Mouse (Mus musculus) hindbrain, embryonic 15.5 days (tissue): ENCODE measurements around the gene Tead1. TPM values are rescaled to one million over a fixed set of nuclear protein-coding genes. Genes with fewer than 3 reads are reported as not detected.

Experiments
- ATAC-seq: fragments of 200-750 bp; cut with Nextera tagmentation; 2 replicates; pipeline ENCODE4 v1.8.0; 2017; ENCODE audit warnings: low read depth, moderate number of reproducible peaks, moderate TSS enrichment; ENCODE audit not compliant: low FRiP score
- H3K27ac ChIP-seq: fragments of 300-500 bp; sonication (generic); replicated peaks from 2 replicates; pipeline ENCODE4 v1.5.1; 2015; ENCODE audit warnings: mild to moderate bottlenecking, inconsistent platforms
- H3K27me3 ChIP-seq: fragments of 300-500 bp; sonication (generic); 2 replicates; pipeline ENCODE4 v1.6.1; 2015; ENCODE audit warnings: control low read depth, inconsistent platforms
- H3K36me3 ChIP-seq: fragments of 300-500 bp; sonication (generic); 2 replicates; pipeline ENCODE4 v1.6.1; 2015; ENCODE audit warnings: control low read depth, inconsistent platforms
- H3K4me1 ChIP-seq: fragments of 300-500 bp; sonication (generic); replicated peaks from 2 replicates; pipeline ENCODE4 v1.6.1; 2015; ENCODE audit warnings: control low read depth, inconsistent platforms
- H3K4me2 ChIP-seq: fragments of 300-500 bp; sonication (generic); 2 replicates; pipeline ENCODE4 v1.6.1; 2015; ENCODE audit warnings: moderate library complexity, mild to moderate bottlenecking, inconsistent platforms
- H3K4me3 ChIP-seq: fragments of 300-500 bp; sonication (generic); 2 replicates; pipeline ENCODE4 v1.5.1; 2015; ENCODE audit warnings: mild to moderate bottlenecking, inconsistent platforms
- H3K9ac ChIP-seq: fragments of 300-500 bp; sonication (generic); 2 replicates; pipeline ENCODE4 v1.6.1; 2015; ENCODE audit warnings: inconsistent platforms
- H3K9me3 ChIP-seq: fragments of 300-500 bp; sonication (generic); 2 replicates; pipeline ENCODE4 v1.6.1; 2016; ENCODE audit warnings: control low read depth, inconsistent platforms
- WGBS: fragments of 180-500 bp; shearing (Covaris S2); methylation state at CpG from one replicate; pipeline ENCODE4 v1.1.7; 2015; 5-methylcytosine and 5-hydroxymethylcytosine counted together
- polyA plus RNA-seq: library from polyadenylated mRNA; unstranded; fragments of >200 nt; fragmentation: Nextera tagmentation; extraction: Ambion mirVana; gene quantifications from 2 replicates; pipeline ENCODE4 v1.2.1, GENCODE M21; 2015

The Tead1 gene
- polyA plus RNA-seq, 1 experiment from 2014 or later = 15.3 TPM

- Histone ChIP-seq H3K27me3 (no peaks in the 10 kb centered on the region), H3K27ac (no peak overlapping the region), H3K4me1 (peaks cover 43% of the 10 kb centered on the region), H3K9ac (no peak overlapping the region), H3K36me3 (no peaks in the 10 kb centered on the region), H3K9me3 (no peaks in the 10 kb centered on the region), H3K4me2 (no peak overlapping the region), H3K4me3 (no peak overlapping the region)
- WGBS = 70% methylated on average over 10 of the region's 10 CpGs
- ATAC-seq = no peak
Measured at GRCm38 (mm10) chr7:112693566-112693965, 14.4 kb downstream of the Tead1 start.

DNA sequence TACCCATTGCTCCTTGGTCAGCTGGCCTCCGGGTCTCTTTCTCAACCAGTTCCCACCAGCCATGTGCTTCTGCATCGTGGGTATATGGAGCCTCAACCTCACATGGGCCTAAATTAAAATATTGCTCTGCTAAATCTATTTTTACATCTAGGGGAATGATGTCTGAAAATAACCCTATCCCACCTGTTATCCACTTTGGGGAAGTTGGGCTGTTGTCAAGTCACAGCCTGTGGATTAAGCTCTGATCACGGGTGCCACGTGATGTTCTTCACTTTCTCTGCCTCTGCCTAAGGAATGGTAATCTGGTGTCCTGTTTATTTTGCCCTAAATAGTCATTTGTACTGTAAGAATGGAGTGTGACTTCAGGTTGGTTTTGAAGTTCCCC, 17.7 kb downstream of the Tead1 start:
- 49% methylated on average over 4 of the region's 4 CpGs for WGBS

DNA sequence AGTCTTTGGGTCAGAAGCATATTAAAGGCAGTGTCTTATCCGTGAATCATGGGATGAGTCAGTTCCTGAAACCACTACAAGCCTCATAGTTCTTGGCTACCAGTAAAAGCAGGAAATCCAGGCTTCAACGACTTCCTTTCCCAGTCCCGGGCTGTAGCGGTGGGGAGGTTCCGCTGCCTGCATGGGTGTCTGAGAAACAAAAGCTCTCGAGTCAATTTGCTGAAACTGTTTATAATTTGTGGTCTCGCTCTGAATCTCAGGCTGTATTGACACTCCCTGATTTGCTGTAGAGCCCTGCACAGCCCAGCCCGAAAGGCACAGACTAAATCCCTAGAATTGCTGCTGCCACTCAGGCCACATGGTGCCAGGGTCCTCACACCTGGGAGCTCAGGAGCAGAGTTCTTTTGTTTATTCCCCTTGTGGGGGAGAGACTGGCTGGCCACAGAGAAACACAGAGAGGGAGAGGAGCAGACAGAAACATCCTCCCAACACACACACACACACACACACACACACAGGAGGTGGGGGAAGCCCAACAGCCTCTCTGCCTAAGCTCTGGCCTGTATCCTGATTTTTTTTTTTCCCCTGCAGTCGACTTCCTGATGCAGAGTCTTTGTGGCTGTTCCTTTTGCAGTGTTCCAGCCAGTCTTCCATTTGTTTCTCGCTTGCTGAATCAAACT, 18.2 kb downstream of the Tead1 start:
- peak; percentile 78 for ATAC-seq
- H3K4me3 ChIP-seq = no peak overlapping the region
- H3K27me3 ChIP-seq = no peaks in the 10 kb centered on the region
- H3K4me2 ChIP-seq = peak overlapping the region; percentile 26; the same call in 1 of the 2 replicates
- no peak overlapping the region for H3K9ac ChIP-seq
- no peaks in the 10 kb centered on the region for H3K9me3 ChIP-seq
- H3K4me1 ChIP-seq = peaks cover 48% of the 10 kb centered on the region
- H3K36me3 ChIP-seq = no peaks in the 10 kb centered on the region
- H3K27ac ChIP-seq = peak overlapping the region; percentile 62
- 15% methylated on average over 10 of the region's 10 CpGs for WGBS

More for the DNA sequence above, 17.7 kb downstream of the Tead1 start:
- H3K9ac ChIP-seq = no peak overlapping the region
- no peaks in the 10 kb centered on the region for H3K36me3 ChIP-seq
- ATAC-seq = no peak
- H3K4me1 ChIP-seq = peaks cover 48% of the 10 kb centered on the region
- no peaks in the 10 kb centered on the region for H3K27me3 ChIP-seq
- no peak overlapping the region for H3K4me3 ChIP-seq
- H3K4me2 ChIP-seq = peak overlapping the region; percentile 26; the same call in 1 of the 2 replicates
- peak overlapping the region; percentile 62 for H3K27ac ChIP-seq
- no peaks in the 10 kb centered on the region for H3K9me3 ChIP-seq

GRCm38 (mm10) chr7:112700082-112700481, 21.0 kb downstream of the Tead1 start:
- H3K9ac ChIP-seq = no peak overlapping the region
- WGBS = 42% methylated on average over 5 of the region's 5 CpGs
- H3K4me1 ChIP-seq = peaks cover 48% of the 10 kb centered on the region
- H3K9me3 ChIP-seq = no peaks in the 10 kb centered on the region
- no peak overlapping the region for H3K4me2 ChIP-seq
- H3K27me3 ChIP-seq = no peaks in the 10 kb centered on the region
- no peak overlapping the region for H3K27ac ChIP-seq
- ATAC-seq = no peak
- no peaks in the 10 kb centered on the region for H3K36me3 ChIP-seq
- H3K4me3 ChIP-seq = no peak overlapping the region

GRCm38 (mm10) chr7:112703341-112703740, 24.2 kb downstream of the Tead1 start:
- peaks cover 22% of the 10 kb centered on the region for H3K4me1 ChIP-seq
- no peaks in the 10 kb centered on the region for H3K27me3 ChIP-seq
- 84% methylated on average over 4 of the region's 4 CpGs for WGBS
- no peaks in the 10 kb centered on the region for H3K36me3 ChIP-seq
- no peak overlapping the region for H3K4me2 ChIP-seq
- no peak overlapping the region for H3K4me3 ChIP-seq
- H3K9ac ChIP-seq = no peak overlapping the region
- H3K27ac ChIP-seq = no peak overlapping the region
- no peaks in the 10 kb centered on the region for H3K9me3 ChIP-seq
- no peak for ATAC-seq

GRCm38 (mm10) chr7:112705870-112706269, 26.8 kb downstream of the Tead1 start:
- H3K27ac ChIP-seq = no peak overlapping the region
- no peak for ATAC-seq
- H3K4me3 ChIP-seq = no peak overlapping the region
- H3K9me3 ChIP-seq = no peaks in the 10 kb centered on the region
- WGBS = 82% methylated on average over 9 of the region's 9 CpGs
- H3K4me1 ChIP-seq = peaks cover 6% of the 10 kb centered on the region; the same call in 1 of the 2 replicates
- no peak overlapping the region for H3K9ac ChIP-seq
- no peaks in the 10 kb centered on the region for H3K27me3 ChIP-seq
- H3K36me3 ChIP-seq = no peaks in the 10 kb centered on the region
- no peak overlapping the region for H3K4me2 ChIP-seq

GRCm38 (mm10) chr7:112706756-112707155, 27.6 kb downstream of the Tead1 start:
- no peaks in the 10 kb centered on the region for H3K9me3 ChIP-seq
- 76% methylated on average over 3 of the region's 4 CpGs for WGBS
- no peak overlapping the region for H3K4me2 ChIP-seq
- no peaks in the 10 kb centered on the region for H3K27me3 ChIP-seq
- no peaks in the 10 kb centered on the region for H3K36me3 ChIP-seq
- peaks cover 6% of the 10 kb centered on the region; the same call in 1 of the 2 replicates for H3K4me1 ChIP-seq
- no peak overlapping the region for H3K27ac ChIP-seq
- no peak for ATAC-seq
- no peak overlapping the region for H3K9ac ChIP-seq
- H3K4me3 ChIP-seq = no peak overlapping the region

GRCm38 (mm10) chr7:112710409-112711107, 31.4 kb downstream of the Tead1 start:
- no peaks in the 10 kb centered on the region for H3K27me3 ChIP-seq
- peaks cover 14% of the 10 kb centered on the region; the same call in 1 of the 2 replicates for H3K4me1 ChIP-seq
- no peaks in the 10 kb centered on the region for H3K36me3 ChIP-seq
- H3K4me2 ChIP-seq = no peak overlapping the region
- whole genome bisulfite sequencing = 76% methylated on average over 7 of the region's 7 CpGs
- H3K9me3 ChIP-seq = no peaks in the 10 kb centered on the region
- H3K9ac ChIP-seq = no peak overlapping the region
- ATAC-seq = peak; percentile 42; the same call in 1 of the 2 replicates
- no peak overlapping the region for H3K27ac ChIP-seq
- H3K4me3 ChIP-seq = no peak overlapping the region

DNA sequence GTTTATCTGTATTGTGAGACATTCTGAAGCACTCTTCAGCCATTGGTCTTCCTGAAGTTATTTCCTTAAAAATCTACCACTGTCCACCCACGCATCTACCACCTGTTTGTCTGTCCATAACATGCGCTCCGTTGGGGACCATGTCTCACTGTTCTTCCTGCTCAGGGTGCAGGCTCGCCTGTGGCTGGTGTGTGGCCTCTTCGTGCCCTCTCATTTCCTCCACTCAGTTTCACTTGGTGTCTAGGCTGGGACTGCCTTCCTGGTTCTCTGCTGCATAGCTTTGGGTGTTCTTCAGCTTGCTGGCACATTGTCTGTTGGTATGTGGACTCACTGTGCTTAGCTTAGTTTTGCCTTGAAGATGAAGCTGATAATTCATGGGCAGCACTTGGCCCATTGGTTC, 32.9 kb downstream of the Tead1 start:
- no peaks in the 10 kb centered on the region for H3K27me3 ChIP-seq

GRCm38 (mm10) chr7:112713509-112713908, 34.4 kb downstream of the Tead1 start:
- ATAC-seq = no peak
- Histone ChIP-seq H3K27ac (no peak overlapping the region), H3K36me3 (no peaks in the 10 kb centered on the region), H3K9ac (no peak overlapping the region), H3K4me2 (no peak overlapping the region), H3K4me1 (peaks cover 31% of the 10 kb centered on the region), H3K4me3 (no peak overlapping the region), H3K9me3 (no peaks in the 10 kb centered on the region), H3K27me3 (no peaks in the 10 kb centered on the region)
- 54% methylated on average over 5 of the region's 5 CpGs for WGBS

More for the DNA sequence above, 32.9 kb downstream of the Tead1 start:
- H3K4me2 ChIP-seq = no peak overlapping the region
- no peak overlapping the region for H3K9ac ChIP-seq
- 92% methylated on average over 5 of the region's 5 CpGs for WGBS
- no peak for ATAC-seq
- H3K27ac ChIP-seq = no peak overlapping the region
- H3K9me3 ChIP-seq = no peaks in the 10 kb centered on the region
- H3K4me3 ChIP-seq = no peak overlapping the region
- H3K4me1 ChIP-seq = peaks cover 17% of the 10 kb centered on the region
- no peaks in the 10 kb centered on the region for H3K36me3 ChIP-seq

DNA sequence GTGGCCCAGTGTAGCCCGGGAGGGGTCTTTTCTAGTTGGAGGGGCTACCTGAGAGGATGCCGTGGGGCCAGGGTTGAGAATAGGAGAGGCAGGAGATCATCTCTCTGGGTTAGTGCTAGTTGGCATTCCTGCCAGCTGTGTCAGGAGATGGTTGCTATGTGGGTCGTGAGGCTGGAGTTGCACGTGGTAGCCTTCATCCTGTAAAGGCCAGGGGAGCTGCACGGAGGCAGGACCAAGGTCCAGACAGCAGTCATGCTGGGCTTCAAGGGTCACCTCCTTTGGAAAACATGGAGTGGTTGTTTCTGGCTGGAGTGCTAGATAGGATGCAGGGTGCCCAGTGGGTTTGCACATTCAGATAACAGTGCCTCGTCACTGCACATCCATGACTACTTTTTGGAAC, 35.7 kb downstream of the Tead1 start:
- Histone ChIP-seq H3K4me2 (no peak overlapping the region), H3K27me3 (no peaks in the 10 kb centered on the region), H3K27ac (no peak overlapping the region), H3K4me3 (no peak overlapping the region), H3K4me1 (peaks cover 36% of the 10 kb centered on the region), H3K9me3 (no peaks in the 10 kb centered on the region), H3K9ac (no peak overlapping the region), H3K36me3 (no peaks in the 10 kb centered on the region)
- no peak for ATAC-seq
- WGBS = 74% methylated on average over 6 of the region's 6 CpGs

GRCm38 (mm10) chr7:112716701-112717100, 37.6 kb downstream of the Tead1 start:
- Histone ChIP-seq H3K4me2 (no peak overlapping the region), H3K4me1 (peaks cover 46% of the 10 kb centered on the region), H3K4me3 (no peak overlapping the region)

More at GRCm38 (mm10) chr7:112716701-112717100, 37.6 kb downstream of the Tead1 start:
- H3K27me3 ChIP-seq = no peaks in the 10 kb centered on the region
- no peak overlapping the region for H3K27ac ChIP-seq
- no peak for ATAC-seq
- H3K9ac ChIP-seq = no peak overlapping the region
- H3K9me3 ChIP-seq = no peaks in the 10 kb centered on the region
- H3K36me3 ChIP-seq = no peaks in the 10 kb centered on the region
- WGBS = 80% methylated on average over 6 of the region's 6 CpGs
